Mouse (Mus musculus) limb, embryonic 15.5 days (tissue): ENCODE results near the gene Mettl2. TPM values are rescaled to one million over a fixed set of nuclear protein-coding genes. Genes with fewer than 3 reads are reported as not detected.
"Not testable (repeated sequence)": the region's sequence is repeated elsewhere in the genome, so short reads cannot be mapped to it uniquely, and the experiment has no call there.

Experiments
- ATAC-seq: fragments of 200-750 bp; cut with Nextera tagmentation; 2 replicates; pipeline ENCODE4 v1.8.0; 2017; ENCODE audit warnings: low read depth, moderate TSS enrichment; ENCODE audit not compliant: insufficient number of reproducible peaks, low FRiP score, low TSS enrichment
- H3K27ac ChIP-seq: fragments of 300-500 bp; sonication (generic); 2 replicates; pipeline ENCODE4 v1.5.1; 2015; ENCODE audit warnings: moderate library complexity, mild to moderate bottlenecking, inconsistent platforms
- H3K27me3 ChIP-seq: fragments of 300-500 bp; sonication (generic); 2 replicates; pipeline ENCODE4 v1.6.1; 2015; ENCODE audit warnings: inconsistent platforms
- H3K36me3 ChIP-seq: fragments of 300-500 bp; sonication (generic); 2 replicates; pipeline ENCODE4 v1.6.1; 2015; ENCODE audit warnings: inconsistent platforms
- H3K4me1 ChIP-seq: fragments of 300-500 bp; sonication (generic); 2 replicates; pipeline ENCODE4 v1.6.1; 2015; ENCODE audit warnings: inconsistent platforms
- H3K4me2 ChIP-seq: fragments of 300-500 bp; sonication (generic); 2 replicates; pipeline ENCODE4 v1.6.1; 2015; ENCODE audit warnings: mild to moderate bottlenecking, inconsistent platforms
- H3K4me3 ChIP-seq: fragments of 300-500 bp; sonication (generic); 2 replicates; pipeline ENCODE4 v1.5.1; 2015; ENCODE audit warnings: mild to moderate bottlenecking, inconsistent platforms
- H3K9ac ChIP-seq: fragments of 300-500 bp; sonication (generic); 2 replicates; pipeline ENCODE4 v1.6.1; 2015; ENCODE audit warnings: inconsistent platforms
- H3K9me3 ChIP-seq: fragments of 300-500 bp; sonication (generic); 2 replicates; pipeline ENCODE4 v1.6.1; 2016; ENCODE audit warnings: inconsistent platforms
- WGBS: fragments of 180-500 bp; shearing (Covaris S2); methylation state at CpG from one replicate; pipeline ENCODE4 v1.1.7; 2015; 5-methylcytosine and 5-hydroxymethylcytosine counted together
- polyA plus RNA-seq: library from polyadenylated mRNA; unstranded; fragments of >200 nt; fragmentation: Nextera tagmentation; extraction: Ambion mirVana; gene quantifications from 2 replicates; pipeline ENCODE4 v1.2.1, GENCODE M21; 2015

Mettl2 gene
- polyA plus RNA-seq = 37.8 and 38.5 TPM in 2 replicates

DNA sequence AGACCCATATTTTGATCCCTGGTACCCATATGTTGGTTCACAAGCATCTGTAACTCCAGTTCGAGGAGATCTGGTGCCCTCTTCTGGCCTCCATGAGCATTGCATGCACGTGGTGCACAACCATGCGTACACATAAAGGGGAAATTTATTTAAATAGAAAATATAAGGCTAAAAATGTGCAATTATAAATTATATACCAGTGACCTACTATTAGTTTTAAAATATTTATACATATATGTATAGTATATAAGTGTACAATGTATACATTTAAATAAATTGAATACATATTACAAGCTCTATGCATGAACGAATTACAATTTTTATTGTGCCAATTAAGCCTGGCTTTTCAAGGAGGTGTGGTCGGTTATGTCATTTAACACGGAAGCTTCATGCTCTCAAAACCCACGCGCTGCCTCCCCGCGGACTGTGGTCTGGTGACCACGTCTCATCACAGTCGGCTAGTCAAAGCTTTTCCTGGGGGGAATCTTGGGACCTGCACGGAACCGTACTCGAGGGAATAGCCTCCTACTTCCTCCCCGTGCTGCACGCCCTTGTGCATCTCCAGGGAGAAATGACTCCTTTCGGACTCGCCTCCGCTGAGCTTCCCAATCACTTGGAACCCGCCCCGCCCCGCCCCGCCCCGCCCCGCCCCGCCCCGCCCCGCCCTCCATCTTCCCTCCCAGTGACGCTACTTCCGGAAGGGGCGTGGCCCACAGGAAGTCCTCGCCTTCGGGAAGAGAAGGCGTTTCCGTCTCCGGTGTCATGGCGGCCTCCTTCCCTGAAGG, at the start of gene Mettl2:
Mettl2 (plus strand) TSS at position 691 of the 785 bp plus-strand sequence.
- peak within 1 kb of the TSS; percentile 65 for H3K4me3 ChIP-seq
- peak within 1 kb of the TSS; percentile 57 for H3K9ac ChIP-seq
- H3K27ac ChIP-seq = peak within 1 kb of the TSS; percentile 80
- H3K36me3 ChIP-seq = peaks cover 20% of the 10 kb centered on the region
- peak within 1 kb of the TSS; percentile 76 for H3K4me2 ChIP-seq
- WGBS = 2% methylated on average over 36 of the region's 38 CpGs
- no peaks in the 10 kb centered on the region for H3K27me3 ChIP-seq
- H3K9me3 ChIP-seq = no peaks in the 10 kb centered on the region
- ATAC-seq = peak; percentile 88
- peaks cover 12% of the 10 kb centered on the region for H3K4me1 ChIP-seq

- not testable (repeated sequence) for H3K4me3 ChIP-seq, H3K27me3 ChIP-seq, H3K9me3 ChIP-seq, H3K27ac ChIP-seq, H3K9ac ChIP-seq, H3K4me2 ChIP-seq, H3K4me1 ChIP-seq, H3K36me3 ChIP-seq, ATAC-seq
- WGBS = 78% methylated on average over 22 of the region's 22 CpGs
These were observed 13.8 kb upstream of the Mettl2 start for GRCm38 (mm10) chr11:105112448-105112847.

DNA sequence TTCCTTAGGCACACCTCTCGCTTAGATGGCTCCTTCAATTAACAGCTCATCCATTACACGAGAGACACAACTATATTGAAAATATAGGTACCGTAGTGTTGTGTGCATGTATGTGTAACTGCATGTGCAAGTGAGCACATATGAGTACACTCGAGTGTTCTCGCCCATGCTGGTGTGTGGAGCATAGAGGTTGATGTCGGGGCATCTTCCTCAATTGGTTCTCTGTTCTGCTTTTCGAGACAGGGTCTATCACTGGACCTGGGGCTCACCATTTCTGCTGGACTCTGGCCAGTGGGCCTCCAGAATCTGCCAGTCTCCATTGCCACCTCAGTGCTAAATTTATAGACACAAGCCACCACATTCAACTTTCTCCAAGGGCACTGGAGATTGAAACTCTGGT, 8.4 kb upstream of the Mettl2 start:
- ATAC-seq = no peak
- H3K4me1 ChIP-seq = no peaks in the 10 kb centered on the region
- H3K9me3 ChIP-seq = no peaks in the 10 kb centered on the region
- no peak overlapping the region for H3K27ac ChIP-seq
- H3K9ac ChIP-seq = no peak overlapping the region
- H3K4me3 ChIP-seq = no peak overlapping the region
- no peaks in the 10 kb centered on the region for H3K36me3 ChIP-seq
- 83% methylated on average over 7 of the region's 7 CpGs for WGBS
- no peak overlapping the region for H3K4me2 ChIP-seq
- no peaks in the 10 kb centered on the region for H3K27me3 ChIP-seq

- Histone ChIP-seq H3K4me1 (no peaks in the 10 kb centered on the region), H3K4me3 (no peak overlapping the region), H3K9ac (no peak overlapping the region), H3K27ac (no peak overlapping the region), H3K27me3 (no peaks in the 10 kb centered on the region), H3K9me3 (no peaks in the 10 kb centered on the region), H3K36me3 (no peaks in the 10 kb centered on the region), H3K4me2 (no peak overlapping the region)
- ATAC-seq = no peak
- 24% methylated on average over 4 of the region's 4 CpGs for WGBS
These were observed 5.6 kb upstream of the Mettl2 start for GRCm38 (mm10) chr11:105120551-105121061.

DNA sequence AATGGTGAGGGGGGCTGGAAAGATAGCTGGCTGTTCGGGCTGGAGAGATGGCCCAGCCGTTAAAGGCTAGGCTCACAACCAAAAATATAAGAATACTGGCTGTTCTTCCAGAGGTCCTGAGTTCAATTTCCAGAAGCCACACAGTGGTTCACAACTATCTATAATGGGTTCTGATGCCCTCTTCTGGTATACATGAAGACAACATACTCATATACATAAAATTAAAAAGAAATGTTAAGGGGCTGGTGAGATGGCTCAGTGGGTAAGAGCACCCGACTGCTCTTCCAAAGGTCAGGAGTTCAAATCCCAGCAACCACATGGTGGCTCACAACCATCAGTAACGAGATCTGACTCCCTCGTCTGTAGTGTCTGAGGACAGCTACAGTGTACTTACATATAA, 4.4 kb upstream of the Mettl2 start:
- H3K36me3 ChIP-seq, H3K27ac ChIP-seq, H3K4me2 ChIP-seq, ATAC-seq, H3K4me3 ChIP-seq, H3K4me1 ChIP-seq, H3K9ac ChIP-seq, H3K27me3 ChIP-seq, H3K9me3 ChIP-seq: not testable (repeated sequence)
- WGBS = 75% methylated on average over 5 of the region's 5 CpGs

DNA sequence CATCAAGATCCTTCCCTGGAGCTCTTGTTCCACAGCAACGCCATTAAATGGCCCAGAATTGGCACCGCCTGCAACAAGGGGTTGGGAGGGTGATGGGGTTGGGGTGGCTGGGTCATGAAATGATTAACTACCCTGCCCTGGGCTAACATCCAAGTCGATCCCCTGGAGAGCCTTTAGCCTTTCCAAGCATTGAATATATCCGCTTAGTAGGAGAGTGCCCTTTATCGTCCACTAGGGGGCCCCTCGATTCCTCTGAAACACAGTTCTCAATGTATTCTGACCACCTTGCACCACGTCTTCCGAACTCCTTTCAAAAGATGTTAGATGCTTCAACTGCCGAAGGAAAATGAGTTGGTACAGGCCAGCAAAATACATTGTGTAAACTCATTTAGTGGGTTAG, 2.2 kb upstream of the Mettl2 start:
- H3K27me3 ChIP-seq = no peaks in the 10 kb centered on the region
- 3% methylated on average over 9 of the region's 9 CpGs for WGBS
- 0 out of 2 replicates have a peak, but pooled peaks cover 3% of the 10 kb centered on the region for H3K36me3 ChIP-seq
- no peak overlapping the region for H3K9ac ChIP-seq
- ATAC-seq = no peak
- H3K4me3 ChIP-seq = no peak overlapping the region
- H3K4me2 ChIP-seq = no peak overlapping the region
- H3K4me1 ChIP-seq = peaks cover 12% of the 10 kb centered on the region
- no peak overlapping the region for H3K27ac ChIP-seq
- H3K9me3 ChIP-seq = no peaks in the 10 kb centered on the region

GRCm38 (mm10) chr11:105126520-105127029, 350 bp downstream of the Mettl2 start:
- under 1% methylated on average over 48 of the region's 49 CpGs for WGBS
- peak overlapping the region; percentile 76 for H3K4me2 ChIP-seq

DNA sequence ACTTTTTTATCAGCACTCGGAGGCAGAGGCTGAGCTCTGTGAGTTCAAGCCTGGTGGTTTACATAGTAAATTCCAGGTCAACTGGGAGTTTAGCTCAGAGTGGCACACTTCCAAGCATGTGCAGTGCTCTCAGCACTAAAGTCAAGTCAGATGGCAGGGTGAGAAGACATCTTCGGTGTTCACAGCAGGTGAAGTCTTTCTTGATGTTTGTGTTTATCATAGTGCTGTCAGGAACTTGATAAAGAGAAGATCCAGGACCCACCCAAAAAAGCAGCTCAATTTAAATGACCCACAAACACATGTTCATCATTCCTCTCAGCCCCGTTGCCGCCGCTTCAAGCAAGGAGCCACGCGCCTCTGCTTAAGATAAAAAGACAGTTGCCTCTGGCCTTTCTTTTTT, 9.5 kb downstream of the Mettl2 start:
- Histone ChIP-seq H3K4me1 (no peaks in the 10 kb centered on the region), H3K9me3 (no peaks in the 10 kb centered on the region), H3K4me2 (no peak overlapping the region), H3K27ac (no peak overlapping the region), H3K9ac (no peak overlapping the region), H3K4me3 (no peak overlapping the region), H3K27me3 (no peaks in the 10 kb centered on the region), H3K36me3 (peaks cover 95% of the 10 kb centered on the region)
- ATAC-seq = no peak
- 93% methylated on average over 7 of the region's 7 CpGs for WGBS

More at GRCm38 (mm10) chr11:105126520-105127029, 350 bp downstream of the Mettl2 start:
- Histone ChIP-seq H3K4me1 (peaks cover 12% of the 10 kb centered on the region), H3K27ac (no peak overlapping the region), H3K9me3 (no peaks in the 10 kb centered on the region), H3K4me3 (peak overlapping the region; percentile 65), H3K36me3 (peaks cover 25% of the 10 kb centered on the region), H3K27me3 (no peaks in the 10 kb centered on the region), H3K9ac (peak overlapping the region; percentile 57)
- no peak; the same call in 1 of the 2 replicates for ATAC-seq

DNA sequence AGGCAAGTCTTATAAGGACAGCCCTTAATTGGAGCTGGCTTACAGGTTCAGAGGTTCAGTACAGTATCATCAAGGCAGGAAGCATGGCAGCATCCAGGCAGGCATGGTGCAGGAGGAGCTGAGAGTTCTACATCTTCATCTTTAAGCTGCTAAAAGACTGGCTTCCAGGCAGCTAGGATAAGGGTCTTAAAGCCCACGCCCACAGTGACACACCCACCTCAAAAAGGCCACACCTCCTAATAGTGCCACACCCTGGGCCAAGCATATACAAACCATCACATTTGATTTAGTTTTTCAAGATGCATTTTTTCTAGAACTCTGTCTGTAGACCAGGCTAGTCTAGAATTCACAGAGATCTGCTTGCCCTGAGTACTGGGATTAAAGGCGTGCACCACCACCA, 11.0 kb downstream of the Mettl2 start:
- H3K36me3 ChIP-seq = peaks cover 93% of the 10 kb centered on the region
- not testable (repeated sequence) for ATAC-seq, H3K9me3 ChIP-seq, H3K4me2 ChIP-seq, H3K4me1 ChIP-seq, H3K27me3 ChIP-seq, H3K9ac ChIP-seq, H3K4me3 ChIP-seq, H3K27ac ChIP-seq
- WGBS = 88% methylated on average over 2 of the region's 2 CpGs

DNA sequence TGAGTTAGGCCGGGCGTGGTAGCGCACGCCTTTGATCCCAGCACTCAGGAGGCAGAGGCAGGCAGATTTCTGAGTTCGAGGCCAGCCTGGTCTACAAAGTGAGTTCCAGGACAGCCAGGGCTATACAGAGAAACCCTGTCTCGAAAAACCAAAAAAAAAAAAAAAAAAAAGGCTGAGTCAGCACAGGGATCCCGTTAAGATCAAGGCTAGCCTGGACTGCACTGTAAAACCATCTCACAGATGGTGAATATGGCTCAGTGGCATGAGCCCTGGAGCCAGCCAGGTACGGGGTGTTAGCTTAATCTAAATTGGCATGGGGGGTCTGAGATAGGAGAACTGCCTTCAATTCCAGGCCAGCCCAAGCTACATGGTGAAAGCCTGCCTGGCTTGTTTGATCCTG, 14.3 kb downstream of the Mettl2 start:
- H3K4me3 ChIP-seq, H3K9me3 ChIP-seq, H3K9ac ChIP-seq, H3K27me3 ChIP-seq, H3K27ac ChIP-seq, H3K4me1 ChIP-seq, H3K4me2 ChIP-seq, ATAC-seq: not testable (repeated sequence)
- WGBS = 92% methylated on average over 8 of the region's 8 CpGs
- peaks cover 61% of the 10 kb centered on the region for H3K36me3 ChIP-seq

DNA sequence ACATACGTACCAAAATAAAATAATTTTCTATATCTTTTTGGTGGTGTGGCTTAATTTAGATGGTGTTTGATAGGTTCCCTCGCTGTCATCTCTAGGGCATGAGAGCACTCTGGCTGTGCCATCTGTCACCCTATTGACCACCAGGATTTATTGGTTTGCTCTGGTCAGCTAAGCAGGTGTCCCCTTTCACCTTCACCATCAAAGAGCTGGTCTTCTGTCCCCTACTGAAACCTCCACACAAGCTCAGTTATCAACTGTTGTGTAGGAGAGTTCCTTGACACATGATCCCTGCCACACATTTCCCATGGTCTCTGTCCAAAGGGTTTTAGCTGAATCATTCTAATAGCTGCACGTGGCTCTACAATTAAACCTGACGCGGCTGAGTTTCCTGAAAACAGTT, 14.9 kb downstream of the Mettl2 start:
- Histone ChIP-seq H3K4me1 (no peaks in the 10 kb centered on the region), H3K27ac (no peak overlapping the region), H3K9ac (no peak overlapping the region), H3K4me3 (no peak overlapping the region), H3K9me3 (no peaks in the 10 kb centered on the region), H3K27me3 (no peaks in the 10 kb centered on the region), H3K36me3 (peaks cover 55% of the 10 kb centered on the region), H3K4me2 (no peak overlapping the region)
- WGBS = 94% methylated on average over 5 of the region's 5 CpGs
- ATAC-seq = no peak

DNA sequence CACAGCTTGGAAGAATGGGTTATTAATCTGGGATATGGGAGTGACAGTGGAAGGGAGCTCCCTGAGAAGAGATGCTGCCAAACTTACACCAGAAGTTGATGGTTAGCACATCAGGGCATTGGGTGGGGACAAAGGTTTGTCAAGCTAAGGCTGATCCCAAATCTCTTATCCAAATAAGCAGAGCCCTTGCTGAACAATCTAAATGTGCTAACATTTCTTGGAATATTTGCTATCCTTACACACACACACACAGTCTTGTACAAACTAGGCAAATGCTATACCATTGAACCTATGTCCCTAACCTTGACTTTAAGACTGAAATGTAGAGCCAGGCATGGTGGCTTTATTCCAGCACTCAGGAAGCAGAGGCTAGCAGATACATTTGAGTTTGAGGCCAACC, 17.3 kb downstream of the Mettl2 start:
- Histone ChIP-seq H3K9me3 (no peaks in the 10 kb centered on the region), H3K4me1 (no peaks in the 10 kb centered on the region), H3K4me2 (no peak overlapping the region), H3K4me3 (no peak overlapping the region), H3K27me3 (no peaks in the 10 kb centered on the region), H3K9ac (no peak overlapping the region), H3K36me3 (peaks cover 32% of the 10 kb centered on the region), H3K27ac (no peak overlapping the region)
- no peak for ATAC-seq
